Mouse (Mus musculus): Measurements from ENCODE around the gene Vsig2. TPM values are rescaled to one million over a fixed set of nuclear protein-coding genes. Genes with fewer than 3 reads are reported as not detected.

Gene Vsig2
- polyA plus RNA-seq, 1 experiment from 2014 or later, result 94.9 TPM

DNA sequence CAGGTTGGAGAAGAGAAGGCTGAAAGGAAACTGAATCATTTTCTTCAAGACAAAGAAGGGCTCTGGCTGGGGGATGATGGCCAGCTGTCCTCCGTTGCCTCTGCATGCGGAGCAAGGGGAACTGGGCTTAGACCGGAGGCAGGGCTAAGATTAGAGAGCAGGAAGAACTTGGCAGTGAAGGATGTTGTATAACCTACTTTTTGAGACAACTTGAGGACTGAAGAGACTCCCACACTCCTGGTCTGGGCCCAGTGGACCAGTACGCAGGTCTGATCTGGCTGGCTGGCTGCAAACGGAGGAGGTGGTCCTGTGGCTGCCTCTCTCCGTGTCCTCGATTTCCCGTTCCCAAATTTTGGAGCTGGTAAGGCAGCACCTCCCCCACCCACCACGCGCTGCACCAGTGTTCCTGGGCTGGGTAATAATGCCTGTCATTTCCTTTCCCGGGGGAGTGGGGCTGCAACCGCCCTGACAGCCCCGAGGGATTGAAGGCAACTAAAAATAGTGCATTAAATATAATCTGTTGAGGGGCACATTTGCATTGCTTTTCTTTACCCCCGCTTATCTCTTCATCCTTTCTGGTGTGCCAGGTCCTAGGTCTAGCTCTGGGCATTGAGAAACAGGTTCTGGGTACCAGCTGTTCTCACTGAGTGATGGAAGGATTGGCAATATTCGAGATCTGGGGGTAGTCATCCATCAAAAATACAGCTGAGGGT is 29.0 kb downstream of the Vsig2 start:
- Histone ChIP-seq H3K9me3 (ENCODE audit: low read length) (no peaks in the 10 kb centered on the region), H3K4me1 (ENCODE audit: insufficient read depth, low read depth, low read length) (peaks cover 7% of the 10 kb centered on the region; the same call in 1 of the 2 replicates), H3K4me3 (ENCODE audit: low read depth, low read length) (no peak overlapping the region), H3K27ac (ENCODE audit: low read length) (peak overlapping the region; percentile 12; the same call in 1 of the 2 replicates), H3K27me3 (replicated peaks; ENCODE audit: insufficient read depth, low read length) (no peaks in the 10 kb centered on the region), H3K4me2 (replicated peaks; ENCODE audit: low read depth, low read length) (peak overlapping the region; percentile 33), H3K36me3 (ENCODE audit: insufficient read depth, low read length) (no peaks in the 10 kb centered on the region), H3K9ac (replicated peaks; ENCODE audit: low read depth) (no peak overlapping the region)
- TF ChIP-seq CTCF (IDR thresholded peaks at IDR 0.05) (no peak), EP300 (IDR thresholded peaks at IDR 0.05) (no peak)
- no peak for DNase-seq (ENCODE audit: low spot score)
- ATAC-seq, result peak; percentile 57
- 28% methylated on average over 15 of the region's 15 CpGs for WGBS

DNA sequence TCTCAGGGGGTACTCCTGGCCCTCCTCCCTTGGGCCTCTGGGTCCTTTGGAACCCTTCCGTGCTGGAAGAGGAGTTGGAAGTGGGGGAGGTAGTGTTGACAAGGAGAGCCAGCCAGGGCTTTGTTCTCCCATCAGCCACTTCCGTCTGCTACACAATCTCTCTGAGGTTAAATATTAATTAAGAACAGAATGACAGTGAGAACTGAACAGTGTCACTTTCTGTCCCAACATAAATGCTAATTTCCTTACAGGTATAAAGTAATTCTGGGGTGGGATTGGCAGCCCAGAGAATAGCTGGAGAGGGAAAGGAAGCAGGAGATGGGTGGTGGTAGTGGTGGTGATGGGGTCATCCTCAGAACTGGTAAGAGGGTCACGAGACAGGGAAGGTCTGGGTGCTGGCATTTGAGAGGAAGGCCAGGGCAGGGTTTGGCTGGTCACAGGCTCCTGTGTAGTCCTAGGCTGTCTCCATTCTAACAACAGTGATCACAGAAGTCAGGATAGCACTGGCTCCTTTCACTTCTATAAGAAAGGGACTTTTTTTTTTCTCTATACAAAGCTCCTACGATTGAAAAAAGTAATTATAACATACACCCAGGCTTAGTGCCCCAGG is 29.7 kb downstream of the Vsig2 start:
- ATAC-seq, result 0 out of 2 replicates have a peak, but pooled peaks have one; percentile 38
- no peak for DNase-seq (ENCODE audit: low spot score)

DNA sequence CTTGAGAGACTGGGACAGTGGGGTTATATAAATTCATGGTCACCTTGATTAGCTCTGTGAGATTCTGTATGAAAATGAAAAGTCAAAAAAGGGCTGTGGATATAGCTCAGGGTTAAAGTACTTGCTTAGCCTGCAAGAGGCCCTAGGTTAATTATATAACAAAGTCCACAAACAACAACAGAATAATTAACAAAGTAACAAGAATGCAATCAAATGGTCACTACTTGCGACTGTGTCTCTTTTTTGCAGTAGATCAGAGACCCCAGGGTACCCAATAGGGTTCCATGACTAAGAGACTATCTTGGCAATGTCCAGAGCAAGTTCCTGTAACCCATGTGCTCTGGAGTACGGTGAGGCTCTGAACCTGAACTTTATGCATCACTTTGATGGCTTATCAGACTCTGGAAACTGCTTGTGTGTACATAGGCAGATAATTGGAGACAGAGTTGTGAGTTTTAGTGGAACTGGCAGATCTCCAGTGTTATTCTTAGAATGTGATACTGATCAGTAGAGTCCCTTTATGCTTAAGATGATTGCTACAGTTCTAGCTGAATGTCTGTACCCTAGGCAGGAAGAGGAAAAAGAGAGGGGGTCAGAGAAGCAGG is 30.3 kb downstream of the Vsig2 start:
- no peak for DNase-seq (ENCODE audit: low spot score)
- H3K9me3 ChIP-seq (ENCODE audit: low read length), result no peaks in the 10 kb centered on the region
- H3K4me3 ChIP-seq (ENCODE audit: low read depth, low read length), result no peak overlapping the region
- peaks cover 7% of the 10 kb centered on the region; the same call in 1 of the 2 replicates for H3K4me1 ChIP-seq (ENCODE audit: insufficient read depth, low read depth, low read length)
- H3K27ac ChIP-seq (ENCODE audit: low read length), result no peak overlapping the region
- no peaks in the 10 kb centered on the region for H3K27me3 ChIP-seq (replicated peaks; ENCODE audit: insufficient read depth, low read length)
- TF ChIP-seq CTCF (IDR thresholded peaks at IDR 0.05) (no peak), EP300 (IDR thresholded peaks at IDR 0.05) (no peak)
- H3K9ac ChIP-seq (replicated peaks; ENCODE audit: low read depth), result no peak overlapping the region
- ATAC-seq, result no peak; the same call in 1 of the 2 replicates
- 44% methylated on average over 2 of the region's 2 CpGs for WGBS
- H3K36me3 ChIP-seq (ENCODE audit: insufficient read depth, low read length), result no peaks in the 10 kb centered on the region
- H3K4me2 ChIP-seq (replicated peaks; ENCODE audit: low read depth, low read length), result no peak overlapping the region

More for the DNA sequence above, 29.7 kb downstream of the Vsig2 start:
- TF ChIP-seq CTCF (IDR thresholded peaks at IDR 0.05), result no peak
- no peak for TF ChIP-seq EP300 (IDR thresholded peaks at IDR 0.05)
- Histone ChIP-seq H3K27me3 (replicated peaks; ENCODE audit: insufficient read depth, low read length) (no peaks in the 10 kb centered on the region), H3K9me3 (ENCODE audit: low read length) (no peaks in the 10 kb centered on the region), H3K9ac (replicated peaks; ENCODE audit: low read depth) (no peak overlapping the region), H3K4me2 (replicated peaks; ENCODE audit: low read depth, low read length) (peak overlapping the region; percentile 33; the same call in 1 of the 2 replicates), H3K36me3 (ENCODE audit: insufficient read depth, low read length) (no peaks in the 10 kb centered on the region), H3K27ac (ENCODE audit: low read length) (peak overlapping the region; percentile 12; the same call in 1 of the 2 replicates), H3K4me3 (ENCODE audit: low read depth, low read length) (no peak overlapping the region), H3K4me1 (ENCODE audit: insufficient read depth, low read depth, low read length) (peaks cover 7% of the 10 kb centered on the region; the same call in 1 of the 2 replicates)
- WGBS, result 29% methylated on average over 4 of the region's 4 CpGs

DNA sequence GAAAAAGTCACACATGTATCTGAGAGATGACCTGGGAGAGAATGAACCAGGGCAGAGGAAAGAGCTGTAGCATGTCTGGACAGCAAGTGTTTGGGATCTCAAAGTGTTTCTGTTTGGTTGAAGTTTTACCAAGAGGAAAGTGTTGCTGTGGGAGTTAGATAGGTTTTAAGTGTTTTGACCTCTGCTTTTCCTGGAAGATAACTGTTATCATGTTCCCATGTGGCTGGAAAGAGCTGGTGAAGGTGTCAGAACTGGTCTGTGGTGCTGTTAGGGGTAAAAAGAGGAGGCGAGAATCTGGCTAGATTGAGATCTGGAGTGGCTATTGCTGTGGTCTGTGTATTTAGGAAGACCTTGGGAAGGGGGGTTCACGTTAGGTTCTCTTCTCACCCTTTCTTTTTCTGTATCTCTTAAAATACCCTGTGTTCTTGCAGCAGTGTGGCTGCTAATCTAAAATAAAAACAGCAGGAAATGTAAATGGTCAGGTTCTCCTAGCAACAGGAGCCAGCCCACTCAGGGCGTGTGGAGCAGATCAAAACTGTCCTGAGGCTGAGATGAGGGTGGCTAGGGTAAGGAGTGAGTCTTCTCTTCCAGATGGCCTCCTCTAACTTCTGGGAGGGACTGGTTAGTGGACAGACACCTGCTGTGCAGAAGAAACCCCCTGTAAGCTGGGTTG is 33.3 kb downstream of the Vsig2 start:
- DNase-seq (ENCODE audit: low spot score) (no peak), ATAC-seq (no peak)
- Histone ChIP-seq H3K27me3 (replicated peaks; ENCODE audit: insufficient read depth, low read length) (no peaks in the 10 kb centered on the region), H3K9me3 (ENCODE audit: low read length) (no peaks in the 10 kb centered on the region), H3K4me3 (ENCODE audit: low read depth, low read length) (no peak overlapping the region), H3K9ac (replicated peaks; ENCODE audit: low read depth) (no peak overlapping the region), H3K27ac (ENCODE audit: low read length) (no peak overlapping the region), H3K4me2 (replicated peaks; ENCODE audit: low read depth, low read length) (no peak overlapping the region), H3K36me3 (ENCODE audit: insufficient read depth, low read length) (no peaks in the 10 kb centered on the region), H3K4me1 (ENCODE audit: insufficient read depth, low read depth, low read length) (peaks cover 7% of the 10 kb centered on the region; the same call in 1 of the 2 replicates)
- WGBS, result 49% methylated on average over 3 of the region's 3 CpGs
- TF ChIP-seq EP300 (IDR thresholded peaks at IDR 0.05), result no peak
- no peak for TF ChIP-seq CTCF (IDR thresholded peaks at IDR 0.05)

- Histone ChIP-seq H3K27ac (ENCODE audit: low read length) (no peak overlapping the region), H3K9me3 (ENCODE audit: low read length) (no peaks in the 10 kb centered on the region), H3K4me1 (ENCODE audit: insufficient read depth, low read depth, low read length) (no peaks in the 10 kb centered on the region), H3K4me3 (ENCODE audit: low read depth, low read length) (no peak overlapping the region), H3K27me3 (replicated peaks; ENCODE audit: insufficient read depth, low read length) (no peaks in the 10 kb centered on the region), H3K4me2 (replicated peaks; ENCODE audit: low read depth, low read length) (no peak overlapping the region), H3K36me3 (ENCODE audit: insufficient read depth, low read length) (no peaks in the 10 kb centered on the region), H3K9ac (replicated peaks; ENCODE audit: low read depth) (no peak overlapping the region)
- DNase-seq (ENCODE audit: low spot score) (no peak), ATAC-seq (no peak)
- WGBS, result 45% methylated on average over 14 of the region's 14 CpGs
- no peak for TF ChIP-seq EP300 (IDR thresholded peaks at IDR 0.05)
- TF ChIP-seq CTCF (IDR thresholded peaks at IDR 0.05), result no peak
Observed at GRCm38 (mm10) chr9:37576436-37576930, 37.4 kb downstream of the Vsig2 start.

- DNase-seq (ENCODE audit: low spot score) (no peak), ATAC-seq (no peak)
- Histone ChIP-seq H3K27ac (ENCODE audit: low read length) (no peak overlapping the region), H3K4me3 (ENCODE audit: low read depth, low read length) (no peak overlapping the region), H3K4me1 (ENCODE audit: insufficient read depth, low read depth, low read length) (no peaks in the 10 kb centered on the region), H3K4me2 (replicated peaks; ENCODE audit: low read depth, low read length) (no peak overlapping the region), H3K9me3 (ENCODE audit: low read length) (no peaks in the 10 kb centered on the region), H3K9ac (replicated peaks; ENCODE audit: low read depth) (no peak overlapping the region), H3K27me3 (replicated peaks; ENCODE audit: insufficient read depth, low read length) (no peaks in the 10 kb centered on the region), H3K36me3 (ENCODE audit: insufficient read depth, low read length) (no peaks in the 10 kb centered on the region)
- 89% methylated on average over 5 of the region's 5 CpGs for WGBS
- TF ChIP-seq EP300 (IDR thresholded peaks at IDR 0.05) (no peak), CTCF (IDR thresholded peaks at IDR 0.05) (no peak)
Observed at GRCm38 (mm10) chr9:37583594-37583993, 44.5 kb downstream of the Vsig2 start.
